Mouse (Mus musculus): Measurements from ENCODE around the gene Slc7a6os. TPM values are rescaled to one million over a fixed set of nuclear protein-coding genes. Genes with fewer than 3 reads are reported as not detected.

Gene Slc7a6os
- total RNA-seq (2023), result 10 to 100 TPM; 36.8 to 42.2 TPM

GRCm38 (mm10) chr8:106210821-106211345 is at the start of gene Slc7a6os, which contains the start of gene Prmt7:
Gene Slc7a6os (minus strand): TSS chr8:106210935.
Gene Prmt7 (plus strand): TSS chr8:106210936.

GRCm38 (mm10) chr8:106168356-106169016 is 42.2 kb downstream of the Slc7a6os start, which contains the start of gene Slc7a6:
Gene Slc7a6 (plus strand): TSS chr8:106168857.

Other genes with a start within 250 kb of the Slc7a6os start
- gene Slc12a4, start 244.8 kb downstream of the Slc7a6os start, total RNA-seq (2023), result 10 to 100 TPM; 21.6 to 23.2 TPM
- under 1 TPM; 0.82 to 0.84 TPM for gene Dpep3, start 231.5 kb downstream of the Slc7a6os start, total RNA-seq (2023)
- 1 to 10 TPM; 7.7 to 7.8 TPM for gene Dus2, start 219.6 kb downstream of the Slc7a6os start, total RNA-seq (2023)
- not detected for gene Dpep2nb, start 205.0 kb downstream of the Slc7a6os start, total RNA-seq (2023)
- 10 to 100 TPM; 13.4 to 18.6 TPM for gene Ddx28, start 199.1 kb downstream of the Slc7a6os start, total RNA-seq (2023)
- 10 to 100 TPM; 72.0 to 77.6 TPM for gene Nfatc3, start 152.1 kb downstream of the Slc7a6os start, total RNA-seq (2023)
- not detected for gene Esrp2, start 74.0 kb downstream of the Slc7a6os start, total RNA-seq (2023)
- gene Pla2g15, start 60.5 kb downstream of the Slc7a6os start, total RNA-seq (2023), result 100 to 1,000 TPM; 102 to 105 TPM
- gene Slc7a6, start 42.1 kb downstream of the Slc7a6os start, total RNA-seq (2023), result 10 to 100 TPM; 17.5 to 19.2 TPM
- gene Prmt7, start within 50 bp of the Slc7a6os start, total RNA-seq (2023), result 10 to 100 TPM; 11.7 to 14.4 TPM
- gene Smpd3, start 127.1 kb upstream of the Slc7a6os start, total RNA-seq (2023), result under 1 TPM; 0.18 TPM
- 10 to 100 TPM; 16.0 to 18.6 TPM for gene Zfp90, start 204.4 kb upstream of the Slc7a6os start, total RNA-seq (2023)